Mouse (Mus musculus): ENCODE results near the gene Pbld1. TPM values are rescaled to one million over a fixed set of nuclear protein-coding genes. Genes with fewer than 3 reads are reported as not detected.

The Pbld1 gene
- polyA plus RNA-seq, 1 experiment from 2014 or later: 0.74 TPM

GRCm38 (mm10) chr10:63023121-63023748 lies 36.7 kb upstream of the Pbld1 start:
- peak overlapping the region; percentile 88 for H3K4me3 ChIP-seq (ENCODE audit: low read depth, low read length)
- H3K4me1 ChIP-seq (ENCODE audit: control insufficient read depth, insufficient read depth, low read length): no peaks in the 10 kb centered on the region
- H3K27me3 ChIP-seq (ENCODE audit: control insufficient read depth, insufficient read depth, low read length): no peaks in the 10 kb centered on the region
- under 1% methylated on average over 66 of the region's 68 CpGs for whole genome bisulfite sequencing
- peak overlapping the region; percentile 99 for H3K27ac ChIP-seq (replicated peaks; ENCODE audit: low read depth, low read length)
- peak; percentile 69 for DNase-seq (ENCODE audit: low spot score)
- peak overlapping the region; percentile 62; the same call in 1 of the 2 replicates for H3K4me2 ChIP-seq (ENCODE audit: low read depth, low read length)
- H3K9ac ChIP-seq (replicated peaks; ENCODE audit: low read length): peak overlapping the region; percentile 97
- peak; percentile 11 for ATAC-seq (replicated peaks; ENCODE audit: insufficient number of reproducible peaks, low FRiP score, low TSS enrichment, low read depth)
- no peaks in the 10 kb centered on the region for H3K36me3 ChIP-seq (replicated peaks; ENCODE audit: control insufficient read depth, insufficient read depth, low read depth, low read length)
- no peaks in the 10 kb centered on the region for H3K9me3 ChIP-seq (replicated peaks; ENCODE audit: control insufficient read depth, low read length)

GRCm38 (mm10) chr10:63023749-63024579 lies 36.0 kb upstream of the Pbld1 start, which contains the start of the genes Hnrnph3 and Pbld2:
TSS of gene Hnrnph3 (minus strand) at chr10:63024217.
TSS of gene Pbld2 (plus strand) at chr10:63024315.
- Histone ChIP-seq H3K9ac (replicated peaks; ENCODE audit: low read length) (peak within 1 kb of the TSS; percentile 97), H3K27ac (replicated peaks; ENCODE audit: low read depth, low read length) (peak within 1 kb of the TSS; percentile 99), H3K4me2 (ENCODE audit: low read depth, low read length) (peak within 1 kb of the TSS; percentile 69), H3K4me1 (ENCODE audit: control insufficient read depth, insufficient read depth, low read length) (no peaks in the 10 kb centered on the region), H3K9me3 (replicated peaks; ENCODE audit: control insufficient read depth, low read length) (no peaks in the 10 kb centered on the region), H3K36me3 (replicated peaks; ENCODE audit: control insufficient read depth, insufficient read depth, low read depth, low read length) (no peaks in the 10 kb centered on the region), H3K4me3 (ENCODE audit: low read depth, low read length) (peak within 1 kb of the TSS; percentile 88), H3K27me3 (ENCODE audit: control insufficient read depth, insufficient read depth, low read length) (no peaks in the 10 kb centered on the region)
- DNase-seq (ENCODE audit: low spot score): peak; percentile 97
- WGBS: under 1% methylated on average over 57 of the region's 69 CpGs
- ATAC-seq (replicated peaks; ENCODE audit: insufficient number of reproducible peaks, low FRiP score, low TSS enrichment, low read depth): peak; percentile 92

GRCm38 (mm10) chr10:63024580-63024910 lies 35.4 kb upstream of the Pbld1 start:
- Histone ChIP-seq H3K4me1 (ENCODE audit: control insufficient read depth, insufficient read depth, low read length) (no peaks in the 10 kb centered on the region), H3K9me3 (replicated peaks; ENCODE audit: control insufficient read depth, low read length) (no peaks in the 10 kb centered on the region)

GRCm38 (mm10) chr10:63025016-63025415 lies 34.9 kb upstream of the Pbld1 start:
- peak; percentile 42 for DNase-seq (ENCODE audit: low spot score)
- Histone ChIP-seq H3K27ac (replicated peaks; ENCODE audit: low read depth, low read length) (peak overlapping the region; percentile 99), H3K27me3 (ENCODE audit: control insufficient read depth, insufficient read depth, low read length) (no peaks in the 10 kb centered on the region), H3K4me1 (ENCODE audit: control insufficient read depth, insufficient read depth, low read length) (no peaks in the 10 kb centered on the region), H3K9ac (replicated peaks; ENCODE audit: low read length) (peak overlapping the region; percentile 97), H3K36me3 (replicated peaks; ENCODE audit: control insufficient read depth, insufficient read depth, low read depth, low read length) (no peaks in the 10 kb centered on the region), H3K4me3 (ENCODE audit: low read depth, low read length) (peak overlapping the region; percentile 88), H3K4me2 (ENCODE audit: low read depth, low read length) (peak overlapping the region; percentile 69), H3K9me3 (replicated peaks; ENCODE audit: control insufficient read depth, low read length) (no peaks in the 10 kb centered on the region)
- no peak for ATAC-seq (replicated peaks; ENCODE audit: insufficient number of reproducible peaks, low FRiP score, low TSS enrichment, low read depth)
- WGBS: 38% methylated on average over 2 of the region's 2 CpGs

More at GRCm38 (mm10) chr10:63024580-63024910, 35.4 kb upstream of the Pbld1 start:
- Histone ChIP-seq H3K27ac (replicated peaks; ENCODE audit: low read depth, low read length) (peak overlapping the region; percentile 99), H3K4me3 (ENCODE audit: low read depth, low read length) (peak overlapping the region; percentile 88), H3K36me3 (replicated peaks; ENCODE audit: control insufficient read depth, insufficient read depth, low read depth, low read length) (no peaks in the 10 kb centered on the region), H3K27me3 (ENCODE audit: control insufficient read depth, insufficient read depth, low read length) (no peaks in the 10 kb centered on the region), H3K4me2 (ENCODE audit: low read depth, low read length) (peak overlapping the region; percentile 69), H3K9ac (replicated peaks; ENCODE audit: low read length) (peak overlapping the region; percentile 97)
- DNase-seq (ENCODE audit: low spot score): peak; percentile 68
- under 1% methylated on average over 8 of the region's 8 CpGs for WGBS
- ATAC-seq (replicated peaks; ENCODE audit: insufficient number of reproducible peaks, low FRiP score, low TSS enrichment, low read depth): peak; percentile 16; the same call in 1 of the 2 replicates

GRCm38 (mm10) chr10:63025491-63026011 lies 34.4 kb upstream of the Pbld1 start:
- Histone ChIP-seq H3K4me3 (ENCODE audit: low read depth, low read length) (no peak overlapping the region), H3K36me3 (replicated peaks; ENCODE audit: control insufficient read depth, insufficient read depth, low read depth, low read length) (no peaks in the 10 kb centered on the region), H3K4me2 (ENCODE audit: low read depth, low read length) (peak overlapping the region; percentile 69), H3K9me3 (replicated peaks; ENCODE audit: control insufficient read depth, low read length) (no peaks in the 10 kb centered on the region), H3K9ac (replicated peaks; ENCODE audit: low read length) (no peak overlapping the region), H3K27ac (replicated peaks; ENCODE audit: low read depth, low read length) (peak overlapping the region; percentile 99), H3K4me1 (ENCODE audit: control insufficient read depth, insufficient read depth, low read length) (no peaks in the 10 kb centered on the region), H3K27me3 (ENCODE audit: control insufficient read depth, insufficient read depth, low read length) (no peaks in the 10 kb centered on the region)
- no peak for ATAC-seq (replicated peaks; ENCODE audit: insufficient number of reproducible peaks, low FRiP score, low TSS enrichment, low read depth)
- DNase-seq (ENCODE audit: low spot score): peak; percentile 55
- 35% methylated on average over 6 of the region's 6 CpGs for WGBS

- no peaks in the 10 kb centered on the region for H3K36me3 ChIP-seq (replicated peaks; ENCODE audit: control insufficient read depth, insufficient read depth, low read depth, low read length)
- H3K9ac ChIP-seq (replicated peaks; ENCODE audit: low read length): no peak overlapping the region
- peak; percentile 87 for DNase-seq (ENCODE audit: low spot score)
- no peak for ATAC-seq (replicated peaks; ENCODE audit: insufficient number of reproducible peaks, low FRiP score, low TSS enrichment, low read depth)
- H3K9me3 ChIP-seq (replicated peaks; ENCODE audit: control insufficient read depth, low read length): no peaks in the 10 kb centered on the region
- no peak overlapping the region for H3K4me2 ChIP-seq (ENCODE audit: low read depth, low read length)
- H3K27me3 ChIP-seq (ENCODE audit: control insufficient read depth, insufficient read depth, low read length): no peaks in the 10 kb centered on the region
- 14% methylated on average over 8 of the region's 8 CpGs for WGBS
- no peak overlapping the region for H3K27ac ChIP-seq (replicated peaks; ENCODE audit: low read depth, low read length)
- H3K4me1 ChIP-seq (ENCODE audit: control insufficient read depth, insufficient read depth, low read length): no peaks in the 10 kb centered on the region
- no peak overlapping the region for H3K4me3 ChIP-seq (ENCODE audit: low read depth, low read length)
These were observed 33.7 kb upstream of the Pbld1 start for GRCm38 (mm10) chr10:63026156-63026794.

- Histone ChIP-seq H3K9ac (replicated peaks; ENCODE audit: low read length) (no peak overlapping the region), H3K4me3 (ENCODE audit: low read depth, low read length) (no peak overlapping the region)
These were observed 33.2 kb upstream of the Pbld1 start for GRCm38 (mm10) chr10:63026795-63027160.

More at GRCm38 (mm10) chr10:63026795-63027160, 33.2 kb upstream of the Pbld1 start:
- no peaks in the 10 kb centered on the region for H3K27me3 ChIP-seq (ENCODE audit: control insufficient read depth, insufficient read depth, low read length)
- H3K9me3 ChIP-seq (replicated peaks; ENCODE audit: control insufficient read depth, low read length): no peaks in the 10 kb centered on the region
- no peak overlapping the region for H3K27ac ChIP-seq (replicated peaks; ENCODE audit: low read depth, low read length)
- no peak for DNase-seq (ENCODE audit: low spot score)
- ATAC-seq (replicated peaks; ENCODE audit: insufficient number of reproducible peaks, low FRiP score, low TSS enrichment, low read depth): no peak
- no peak overlapping the region for H3K4me2 ChIP-seq (ENCODE audit: low read depth, low read length)
- no peaks in the 10 kb centered on the region for H3K4me1 ChIP-seq (ENCODE audit: control insufficient read depth, insufficient read depth, low read length)
- no peaks in the 10 kb centered on the region for H3K36me3 ChIP-seq (replicated peaks; ENCODE audit: control insufficient read depth, insufficient read depth, low read depth, low read length)
- WGBS: 87% methylated on average over 6 of the region's 6 CpGs
